Mouse (Mus musculus): ENCODE data around the gene Itgb4.

GRCm38 (mm10) chr11:116042372-116043138, 68.0 kb downstream of the Itgb4 start:
- TF ChIP-seq CTCF (IDR thresholded peaks at IDR 0.05; ENCODE audit: low read depth) (no peak), EP300 (IDR thresholded peaks at IDR 0.05; ENCODE audit: low read depth) (no peak)

Data from liver, embryonic 14.5 days (tissue).